Mouse (Mus musculus) gastrocnemius, postnatal 10 days (tissue): ENCODE results near the gene Grip2. TPM values are rescaled to one million over a fixed set of nuclear protein-coding genes. Genes with fewer than 3 reads are reported as not detected.

Source experiments
- DNase-seq: peaks from one replicate; pipeline ENCODE4 v3.0.0; 2021; ENCODE audit warnings: mixed read lengths
- total RNA-seq, 2 experiments: library from RNA; stranded (reverse); gene quantifications; 2 replicates each; pipeline ENCODE4 v1.2.3; 2021

Gene Grip2
- total RNA-seq, 2 experiments from 2014 or later = 4.0 to 8.2 TPM

DNA sequence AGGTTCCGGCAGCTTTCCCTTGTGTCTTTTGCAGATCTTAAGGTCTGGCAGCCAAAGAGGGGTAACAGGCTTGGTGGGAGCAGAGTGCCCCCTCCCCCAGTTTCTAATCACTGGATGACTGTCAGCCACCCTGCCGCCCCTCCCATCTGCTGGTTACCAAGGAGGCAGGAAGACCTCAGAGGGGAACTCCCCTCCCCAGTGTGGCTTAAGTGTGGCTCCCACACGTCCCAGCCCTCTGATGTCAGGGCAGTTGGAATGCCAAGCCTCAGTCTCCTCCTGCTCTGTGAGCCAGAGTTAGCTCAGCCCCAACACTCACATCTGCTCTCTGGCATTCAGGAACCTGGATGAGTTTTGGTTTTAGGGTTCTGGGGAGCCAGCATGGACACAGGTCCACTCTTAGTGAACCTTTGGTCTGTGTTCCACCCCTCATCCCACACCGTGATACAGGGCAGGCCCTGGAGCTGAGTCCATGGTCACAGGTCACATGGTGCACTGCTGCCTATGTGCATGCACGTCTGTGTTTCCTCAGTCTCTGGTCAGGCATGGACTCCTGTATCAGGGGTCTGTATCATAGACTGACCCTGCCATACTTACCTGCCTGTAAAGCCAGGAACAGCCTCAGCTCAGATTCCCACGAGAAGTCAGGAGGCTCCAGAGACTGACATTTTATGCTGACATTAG lies 98.0 kb downstream of the Grip2 start:
- DNase-seq = no peak

DNA sequence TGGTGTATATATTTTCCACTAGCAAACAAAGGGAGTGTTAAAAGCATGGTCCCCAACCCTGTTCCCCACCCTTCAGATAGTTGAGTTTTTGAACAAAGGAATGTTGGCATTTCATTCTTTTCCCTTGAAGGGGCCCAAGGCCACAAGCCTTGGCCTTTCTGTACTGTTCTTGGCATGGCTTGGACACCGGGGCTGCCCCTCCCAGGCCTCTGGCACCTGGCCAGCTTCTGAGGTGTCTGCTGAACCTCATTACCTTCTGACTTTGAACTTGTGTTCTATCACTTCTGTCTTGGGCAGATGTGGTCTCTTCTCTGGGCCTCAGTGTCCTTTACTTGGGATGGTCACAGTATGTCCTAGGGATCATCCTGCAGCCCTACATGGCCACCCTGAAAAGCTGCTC lies 99.7 kb downstream of the Grip2 start:
- peak; percentile 41 for DNase-seq

DNA sequence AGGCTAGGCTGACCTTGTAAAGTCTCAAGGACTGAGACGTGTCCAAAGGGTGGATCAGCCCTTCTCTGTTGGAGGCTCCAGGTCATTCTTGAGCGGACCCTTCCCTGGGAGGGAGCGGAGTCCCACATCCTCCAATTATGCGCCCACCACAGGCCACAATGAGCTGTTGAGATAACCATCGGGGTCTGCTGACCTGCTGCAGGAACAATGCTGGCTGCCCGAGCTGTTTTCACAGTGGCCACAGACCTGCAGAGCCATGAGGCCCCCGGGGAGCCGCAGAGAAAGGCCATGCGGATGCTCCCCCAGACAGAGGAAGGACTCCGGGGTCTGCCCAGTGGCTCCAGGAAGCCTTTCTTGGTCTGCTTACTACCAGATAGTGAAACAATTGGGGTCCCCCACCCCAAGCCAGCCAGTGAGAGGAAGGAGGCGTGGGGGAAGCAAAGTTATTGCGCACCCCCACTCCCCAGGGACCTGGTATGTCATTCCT lies 105.8 kb downstream of the Grip2 start:
- DNase-seq = no peak

DNA sequence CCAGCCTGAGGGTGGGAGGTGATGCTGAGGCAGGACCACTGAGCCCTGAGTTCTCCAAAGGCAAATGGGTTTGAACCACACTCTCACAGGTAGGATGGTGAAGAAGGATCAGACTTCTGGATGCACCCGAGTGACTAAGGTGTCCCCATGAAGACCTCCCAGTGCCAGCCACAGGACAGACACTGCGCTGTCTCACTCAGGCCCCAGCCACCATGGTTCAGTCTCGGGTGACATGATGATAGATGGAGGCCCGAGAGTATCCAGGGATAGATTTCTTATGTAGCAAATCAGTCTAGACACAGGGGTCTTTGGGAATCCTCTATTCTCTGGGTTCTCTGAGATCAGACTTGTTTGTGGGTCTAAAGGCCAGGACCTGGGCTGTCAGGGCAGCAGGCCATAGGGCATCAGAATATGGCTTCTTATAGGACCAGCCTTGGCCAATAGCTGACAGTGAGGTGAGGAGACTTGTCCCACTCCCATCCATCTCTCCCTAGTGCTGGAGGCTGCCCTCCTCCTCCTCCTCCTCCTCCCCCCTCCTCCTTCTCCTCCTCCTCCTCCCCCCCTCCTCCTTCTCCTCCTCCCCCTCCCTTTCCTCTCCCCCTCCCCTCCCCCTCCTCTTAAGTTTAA lies 106.3 kb downstream of the Grip2 start:
- DNase-seq = no peak

DNA sequence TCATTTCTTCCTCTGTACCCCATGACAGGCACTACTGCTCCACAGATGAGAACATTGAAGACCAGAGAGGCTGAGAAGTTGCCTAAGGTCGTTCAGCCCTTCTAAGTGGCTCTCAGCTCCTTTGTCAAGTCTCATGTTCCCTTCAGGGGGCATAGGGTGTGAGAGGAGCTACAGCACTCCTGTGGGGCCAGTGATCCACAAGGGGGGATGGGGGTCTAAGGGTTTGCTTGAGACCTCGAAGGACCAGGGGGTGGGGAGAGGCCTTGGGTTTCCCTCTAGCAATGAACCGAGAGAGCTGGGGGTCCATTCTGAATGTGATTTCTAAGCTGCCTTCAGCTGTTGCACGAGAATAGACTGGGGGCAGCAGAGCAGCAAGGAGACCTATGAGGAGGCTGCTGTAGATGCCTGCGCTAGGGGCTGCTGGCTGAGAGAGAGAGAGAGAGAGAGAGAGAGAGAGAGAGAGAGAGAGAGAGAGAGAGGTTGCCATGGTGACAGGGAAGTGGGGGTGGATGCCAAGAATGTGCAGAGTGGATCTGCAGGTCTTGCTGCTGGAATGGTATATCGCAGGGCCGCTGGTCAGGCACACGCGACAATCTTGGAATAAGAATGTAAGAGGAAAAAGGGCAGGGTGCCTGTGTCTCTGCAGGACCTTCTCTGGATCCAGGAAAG lies 107.1 kb downstream of the Grip2 start:
- DNase-seq = peak; percentile 34

DNA sequence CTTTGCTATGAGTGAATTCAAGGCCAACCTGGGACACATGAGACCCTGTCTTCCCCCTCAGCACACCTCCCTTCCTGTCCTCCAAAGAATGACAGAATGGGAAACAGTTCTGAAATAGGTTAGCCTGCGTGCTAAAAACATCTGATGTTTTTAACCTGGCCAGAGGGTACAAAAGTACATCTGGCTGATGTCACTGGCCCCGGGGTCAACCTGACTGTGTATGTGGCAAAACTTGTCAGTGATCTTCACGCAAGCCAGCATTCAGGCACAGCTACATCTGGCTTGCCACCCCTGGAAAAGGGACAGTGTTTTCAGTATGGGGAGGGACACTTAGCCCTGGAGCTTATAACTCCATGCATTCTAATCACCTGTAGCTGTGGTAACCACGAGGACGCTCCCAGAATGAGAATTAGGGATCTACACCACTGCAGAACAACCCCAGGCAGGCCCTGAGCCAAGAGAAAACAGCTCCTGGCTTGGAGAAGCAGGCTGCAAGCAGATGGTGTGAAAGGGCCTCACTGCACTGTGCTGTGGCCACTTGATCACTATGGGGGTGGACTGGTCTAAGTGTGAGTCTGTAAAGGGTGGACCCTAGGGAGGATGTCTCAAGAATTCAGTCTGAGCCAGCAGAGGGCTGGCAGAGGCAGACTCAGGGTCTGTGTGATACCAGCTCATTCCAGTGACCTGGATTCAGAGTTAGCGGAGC lies 107.9 kb downstream of the Grip2 start:
- peak; percentile 50 for DNase-seq

DNA sequence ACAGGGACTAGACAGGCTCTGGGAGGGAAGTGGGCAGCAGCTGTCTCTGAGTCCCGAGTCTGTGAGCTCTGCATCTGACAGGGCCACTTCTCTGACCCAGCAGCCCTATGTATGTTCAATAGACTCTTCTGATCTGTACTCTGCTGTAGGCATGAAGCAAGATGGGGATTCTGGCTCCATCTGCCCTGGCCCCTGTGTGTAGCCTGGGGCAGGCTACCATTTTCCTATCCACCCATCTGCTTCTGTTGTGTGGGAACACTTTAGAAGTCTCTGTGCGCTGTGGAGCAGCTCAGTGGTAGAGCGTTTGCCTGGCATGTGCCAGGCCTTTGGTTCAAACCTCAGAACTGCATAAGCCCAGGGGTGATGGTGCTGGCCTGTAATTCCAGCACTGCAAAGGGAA lies 108.4 kb downstream of the Grip2 start:
- DNase-seq = no peak

DNA sequence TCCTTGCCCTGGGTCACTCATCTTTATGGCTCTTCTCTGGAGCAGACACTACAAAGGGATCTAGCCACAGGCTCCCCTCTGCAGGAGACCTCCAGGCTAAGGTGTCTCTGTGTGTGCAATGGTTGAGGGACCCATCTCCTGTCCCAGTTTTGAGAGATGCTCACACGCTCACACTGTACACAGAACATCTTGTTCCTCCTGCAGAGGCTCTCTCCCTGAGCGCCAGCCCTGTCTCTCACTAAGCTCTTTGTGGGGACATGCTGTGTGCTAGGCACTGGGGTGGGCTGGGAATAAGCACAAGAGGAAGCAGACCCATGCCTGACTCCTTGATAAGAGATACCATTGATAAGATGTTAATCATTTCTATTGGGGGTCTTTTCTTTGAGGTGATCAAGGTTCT lies 109.0 kb downstream of the Grip2 start:
- DNase-seq = no peak

DNA sequence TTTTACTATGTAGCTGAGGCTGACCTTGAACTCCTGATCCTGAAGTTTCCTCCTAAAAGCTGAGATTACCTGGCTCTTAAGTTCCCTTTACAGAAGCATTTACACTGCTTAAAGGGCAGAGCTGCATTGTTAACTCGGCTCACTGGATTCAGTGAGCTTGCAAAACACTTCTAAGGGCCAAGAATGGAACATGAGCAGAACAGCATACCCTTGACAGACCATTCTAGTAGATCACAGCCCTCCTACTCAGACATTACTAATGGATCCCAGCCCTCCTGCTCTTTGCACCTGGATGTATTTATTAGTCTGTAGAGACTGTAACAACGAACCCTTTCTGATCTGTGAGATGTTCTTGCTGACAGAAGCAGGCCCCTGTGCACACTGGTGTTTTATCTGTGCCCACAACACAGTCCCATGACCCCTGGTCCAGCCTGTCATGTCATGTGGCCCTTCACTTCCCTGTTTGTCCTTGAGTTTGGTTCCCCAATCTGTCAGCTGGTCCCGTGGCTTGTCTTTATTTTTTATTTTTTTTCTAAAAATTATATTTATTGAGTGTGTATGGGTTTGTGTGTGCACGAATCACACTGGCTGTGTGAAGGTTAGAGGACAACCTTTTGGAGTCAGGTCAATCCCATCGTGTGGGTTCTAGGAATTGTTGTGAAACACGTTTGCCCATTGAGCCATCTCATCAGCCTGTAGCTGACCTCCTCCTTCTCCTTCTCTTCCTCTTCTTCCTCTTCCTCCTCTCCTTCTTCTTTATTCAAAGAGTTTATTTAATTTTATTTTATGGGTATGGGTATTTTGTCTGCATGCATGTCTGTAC lies 110.9 kb downstream of the Grip2 start:
- no peak for DNase-seq

DNA sequence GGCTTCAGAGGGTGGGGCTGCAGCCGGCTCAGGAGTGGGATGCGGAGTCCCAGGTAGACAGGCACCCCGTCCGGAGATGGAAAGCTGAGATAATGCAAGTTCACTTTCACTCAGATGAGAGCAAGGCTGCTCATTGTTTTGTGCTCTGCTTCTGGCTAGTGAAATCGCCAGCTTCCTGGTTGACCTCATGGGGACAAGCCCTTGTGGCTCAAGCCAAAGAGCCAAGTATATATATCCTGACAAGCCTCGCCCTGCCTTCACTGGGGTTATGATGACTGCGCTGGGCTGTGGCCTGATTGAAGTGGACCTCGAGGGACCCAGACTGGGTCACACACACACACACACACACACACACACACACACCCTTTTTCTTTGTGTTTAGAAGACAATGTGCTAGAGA lies 112.0 kb downstream of the Grip2 start:
- DNase-seq = no peak

DNA sequence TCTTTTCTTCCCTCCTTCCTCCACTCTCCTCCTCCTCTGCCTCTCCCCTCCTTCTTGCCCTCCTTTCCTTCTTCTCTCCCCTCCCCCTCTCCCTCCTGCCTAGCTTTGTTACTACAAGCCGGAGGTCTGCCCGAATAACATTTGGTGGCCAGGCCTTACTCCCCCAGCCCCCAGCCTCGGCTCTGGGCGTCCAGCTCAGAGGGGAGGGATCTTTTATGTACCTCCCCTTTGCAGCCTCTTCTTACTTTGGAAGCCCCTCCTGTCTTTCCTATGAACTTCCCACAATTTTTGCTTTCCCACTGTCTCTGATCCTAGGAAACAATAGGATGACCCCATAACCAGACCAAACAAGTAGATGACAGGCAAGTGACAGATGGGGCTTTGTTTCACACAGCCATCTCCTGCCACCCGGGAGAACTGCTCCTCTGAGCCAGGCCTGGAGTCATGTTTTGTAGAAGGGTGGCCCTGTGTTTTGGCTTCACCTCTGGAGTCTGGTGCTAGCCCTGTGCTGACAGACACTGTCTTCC lies 113.6 kb downstream of the Grip2 start:
- DNase-seq = no peak

DNA sequence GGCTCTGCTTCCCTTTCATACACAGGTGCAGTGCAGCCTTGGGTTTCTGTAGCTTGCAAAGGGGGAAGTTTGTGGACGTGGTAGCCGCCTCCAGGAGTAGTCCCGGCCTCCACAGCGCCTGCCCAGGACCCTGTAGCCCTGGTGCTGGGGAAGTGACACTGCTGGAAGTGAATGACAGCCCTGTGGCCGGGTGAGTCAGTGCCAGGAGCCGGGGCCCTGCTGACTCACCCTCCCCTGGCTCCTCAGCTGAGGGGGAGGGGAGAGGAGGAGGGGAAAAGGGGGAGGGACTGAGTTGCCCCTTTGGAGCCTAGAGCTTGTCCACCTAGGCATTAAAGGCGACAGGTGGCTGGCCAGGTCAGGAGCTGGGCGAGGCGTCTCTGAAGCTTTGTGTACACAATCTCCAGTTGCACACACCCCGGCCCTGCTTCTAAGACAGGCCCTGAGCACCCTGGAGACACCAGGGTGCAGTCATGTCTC lies 114.2 kb downstream of the Grip2 start:
- peak; percentile 29 for DNase-seq

DNA sequence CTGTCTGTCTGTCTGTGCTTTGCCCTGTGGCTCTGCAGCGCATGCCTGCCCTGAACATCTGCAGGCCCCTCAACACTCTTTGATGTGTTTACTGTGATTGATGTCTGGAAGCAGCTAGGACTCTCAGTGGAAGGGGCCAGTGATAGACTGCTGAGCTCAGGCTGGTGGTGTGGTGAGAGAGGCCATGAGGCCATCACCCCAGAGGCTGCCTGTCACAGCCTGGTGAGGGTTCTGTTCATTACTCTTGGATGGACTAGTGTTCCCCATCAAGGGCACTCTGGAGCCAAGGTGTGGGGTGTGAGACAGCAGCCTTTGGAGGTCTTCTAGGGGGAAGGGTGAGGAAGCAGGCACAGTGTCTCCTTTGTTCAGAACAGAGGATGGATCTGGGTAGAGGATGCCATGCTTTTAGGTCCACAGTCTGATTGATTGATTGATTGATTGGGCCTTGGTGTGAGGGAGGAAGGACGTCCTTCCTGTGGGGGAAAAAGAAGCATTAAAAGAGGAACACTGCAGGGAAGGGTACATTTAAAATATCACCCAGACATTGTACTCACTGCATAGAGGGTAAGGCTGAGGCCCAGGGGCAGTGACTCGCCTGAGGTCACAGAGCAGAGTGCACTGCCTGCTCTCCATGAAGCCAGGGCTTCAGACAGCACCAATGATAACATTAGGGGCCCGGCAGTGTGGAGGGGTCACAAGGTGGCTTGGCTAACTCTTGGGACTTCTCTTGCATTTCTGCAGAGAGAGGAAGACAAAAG lies 114.8 kb downstream of the Grip2 start:
- no peak for DNase-seq

Other genes starting within 250 kb of the Grip2 start
- 10 to 100 TPM; 43.1 to 64.5 TPM for gene Slc6a6, start 143.2 kb downstream of the Grip2 start, total RNA-seq
- 10 to 100 TPM; 10.4 to 11.0 TPM for gene Ccdc174, start 50.8 kb upstream of the Grip2 start, total RNA-seq
- 1 to 10 TPM in 1 of 2 experiments, under 1 TPM in 1; 0.80 to 1.3 TPM for gene 4930590J08Rik, start 75.6 kb upstream of the Grip2 start, total RNA-seq
- 10 to 100 TPM; 12.7 to 16.1 TPM for gene Fgd5, start 151.6 kb upstream of the Grip2 start, total RNA-seq